Mouse (Mus musculus) E14TG2a.4 (cell line): Measurements from ENCODE around the gene Abcc3.

Experiments used
- CTCF ChIP-seq: conservative IDR thresholded peaks from 2 replicates; pipeline ENCODE4 v1.5.1; 2014; ENCODE audit warnings: low read length
- POU5F1 ChIP-seq: IDR thresholded peaks from 2 replicates; pipeline ENCODE4 v1.6.1; 2014; ENCODE audit warnings: low read length, borderline replicate concordance

DNA sequence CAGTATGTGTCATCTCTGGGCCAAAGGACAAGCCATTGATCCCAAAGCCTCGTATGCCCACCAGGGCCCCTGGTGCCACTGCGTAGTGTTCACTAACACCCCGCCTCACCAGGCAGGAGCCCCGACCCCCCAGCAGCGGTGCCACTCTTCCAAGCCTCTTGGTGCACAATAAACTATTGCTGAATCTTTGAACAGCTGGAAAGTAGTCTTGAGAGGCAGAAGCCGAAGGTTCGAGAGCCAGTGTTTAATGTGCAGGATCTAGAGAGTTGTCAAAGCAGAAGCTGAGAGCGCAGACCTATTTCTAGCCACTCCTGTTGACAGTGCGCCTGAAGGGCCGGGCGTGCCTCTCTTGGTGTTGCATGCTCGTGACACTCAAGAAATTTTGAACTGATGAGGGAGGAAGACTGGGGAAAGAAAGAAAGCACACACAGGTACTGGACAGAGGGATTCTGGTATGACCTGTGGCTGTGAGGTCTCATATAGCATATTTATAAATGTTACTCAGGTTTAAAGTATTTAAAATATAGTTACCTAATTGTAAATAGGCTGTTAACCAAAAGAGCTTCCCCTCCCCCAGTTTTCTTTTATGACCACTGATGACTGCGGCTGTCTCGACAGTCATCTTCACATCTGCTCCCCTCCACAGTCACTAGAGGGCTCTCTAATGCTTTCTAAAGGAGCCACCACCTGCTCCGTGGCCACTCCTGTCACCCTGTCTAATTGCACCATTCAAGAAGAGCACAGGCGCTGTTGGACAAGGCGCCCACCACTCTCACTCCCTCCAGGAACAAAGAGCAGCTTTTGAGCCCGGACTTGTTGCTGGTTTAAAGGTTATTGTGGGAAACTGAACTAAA is 52.8 kb downstream of the Abcc3 start:
- TF ChIP-seq CTCF (peak; percentile 40), POU5F1 (no peak)
